Mouse (Mus musculus) myocyte (in vitro differentiated cells): ENCODE measurements around the gene Ptrhd1.

ENCODE experiments used
- CEBPB ChIP-seq: IDR thresholded peaks from 2 replicates; pipeline ENCODE4 v1.6.1; 2011; ENCODE audit warnings: mild to moderate bottlenecking, moderate library complexity; ENCODE audit not compliant: poor library complexity, insufficient read depth, severe bottlenecking
- MAX ChIP-seq: IDR thresholded peaks from one replicate; pipeline ENCODE4 v1.6.1; 2011; ENCODE audit warnings: low read depth, mild to moderate bottlenecking, control low read depth
- POLR2A ChIP-seq: IDR thresholded peaks from one replicate; pipeline ENCODE4 v1.6.1; 2011; ENCODE audit warnings: low read depth, mild to moderate bottlenecking, control low read depth, moderate library complexity; ENCODE audit not compliant: insufficient read length
- POLR2AphosphoS2 ChIP-seq: IDR thresholded peaks from one replicate; pipeline ENCODE4 v1.6.1; 2011; ENCODE audit warnings: low read depth, control low read depth; ENCODE audit not compliant: insufficient read length
- REST ChIP-seq: IDR thresholded peaks from one replicate; pipeline ENCODE4 v1.6.1; 2011; ENCODE audit warnings: mild to moderate bottlenecking, control low read depth, moderate library complexity; ENCODE audit not compliant: insufficient read depth, insufficient read length

- TF ChIP-seq POLR2A (no peak), MAX (no peak), CEBPB (no peak), REST (no peak), POLR2AphosphoS2 (no peak)
Measured at GRCm38 (mm10) chr12:4212908-4213307, 20.9 kb upstream of the Ptrhd1 start.
